Mouse (Mus musculus) G1E (cell line): Measurements from ENCODE around the gene Zfp981. TPM values are rescaled to one million over a fixed set of nuclear protein-coding genes. Genes with fewer than 3 reads are reported as not detected.
"Not testable (repeated sequence)": the region's sequence is repeated elsewhere in the genome, so short reads cannot be mapped to it uniquely, and the experiment has no call there.

ENCODE experiments used
- ATAC-seq: 2 replicates; pipeline ENCODE4 v1.8.0; 2016; ENCODE audit warnings: mild to moderate bottlenecking; ENCODE audit not compliant: insufficient number of reproducible peaks, poor library complexity, low FRiP score, severe bottlenecking; ENCODE audit errors: extremely low read depth
- DNase-seq: peaks from one replicate; pipeline ENCODE4 v3.0.0; 2012; ENCODE audit warnings: low spot score
- H3K27me3 ChIP-seq: 2 replicates; pipeline ENCODE4 v1.6.1; 2012; ENCODE audit warnings: mild to moderate bottlenecking, low read length, inconsistent platforms; ENCODE audit not compliant: insufficient read depth
- H3K36me3 ChIP-seq: replicated peaks from 2 replicates; pipeline ENCODE3; 2012; ENCODE audit warnings: mild to moderate bottlenecking, inconsistent platforms
- H3K4me1 ChIP-seq: 2 replicates; pipeline ENCODE4 v1.6.1; 2012; ENCODE audit warnings: low read depth, low read length, inconsistent platforms, mixed read lengths; ENCODE audit not compliant: insufficient read depth
- H3K4me3 ChIP-seq: 2 replicates; pipeline ENCODE4 v1.5.1; 2012; ENCODE audit warnings: low read depth, mild to moderate bottlenecking, inconsistent platforms, low read length, moderate library complexity, mixed read lengths
- H3K9me3 ChIP-seq: replicated peaks from 2 replicates; pipeline ENCODE4 v1.6.1; 2012; ENCODE audit warnings: inconsistent platforms
- CTCF ChIP-seq: IDR thresholded peaks from 2 replicates; pipeline ENCODE4 v1.5.1; 2012; ENCODE audit warnings: low read depth, low read length, inconsistent platforms, mixed read lengths
- GATA1 ChIP-seq: IDR thresholded peaks from 2 replicates; pipeline ENCODE4 v1.6.1; 2012; ENCODE audit warnings: borderline replicate concordance, low read length, inconsistent platforms, mixed read lengths
- GATA2 ChIP-seq: IDR thresholded peaks from 2 replicates; pipeline ENCODE4 v1.6.1; 2012; ENCODE audit warnings: low read depth, low read length, inconsistent platforms, borderline replicate concordance
- POLR2AphosphoS5 ChIP-seq: IDR thresholded peaks from 2 replicates; pipeline ENCODE4 v1.6.1; 2012; ENCODE audit warnings: low read depth, low read length, inconsistent platforms; ENCODE audit not compliant: insufficient replicate concordance
- TAL1 ChIP-seq: conservative IDR thresholded peaks from 2 replicates; pipeline ENCODE4 v1.6.1; 2012; ENCODE audit warnings: low read depth, low read length, inconsistent platforms, mixed read lengths
- polyA plus RNA-seq: library from polyadenylated mRNA; stranded (reverse); fragments of >175 nt; gene quantifications from 2 replicates; pipeline ENCODE4 v1.2.3, GENCODE M21; 2012
- total RNA-seq, 2 experiments: library from RNA; stranded (forward) in 1 of 2; stranded (reverse) in 1 of 2; fragments of 200-1000 nt in 1 of 2; fragments of >200 nt in 1 of 2; fragmentation: Nextera tagmentation in 1 of 2; gene quantifications; 2 replicates each; pipeline ENCODE4 v1.2.3; 2014 to 2017

Zfp981 gene
- total and polyA plus RNA-seq, 3 experiments, result 0.33 TPM; not detected in 2

- Histone ChIP-seq H3K4me1 (no peaks in the 10 kb centered on the region), H3K4me3 (no peak overlapping the region), H3K9me3 (peaks cover 28% of the 10 kb centered on the region), H3K27me3 (no peaks in the 10 kb centered on the region), H3K36me3 (no peaks in the 10 kb centered on the region)
- TF ChIP-seq GATA2 (no peak), CTCF (no peak), GATA1 (no peak), TAL1 (no peak), POLR2AphosphoS5 (no peak)
- DNase-seq, result no peak
- no peak for ATAC-seq
Observed at GRCm38 (mm10) chr4:146535883-146536282, 34.1 kb downstream of the Zfp981 start.

DNA sequence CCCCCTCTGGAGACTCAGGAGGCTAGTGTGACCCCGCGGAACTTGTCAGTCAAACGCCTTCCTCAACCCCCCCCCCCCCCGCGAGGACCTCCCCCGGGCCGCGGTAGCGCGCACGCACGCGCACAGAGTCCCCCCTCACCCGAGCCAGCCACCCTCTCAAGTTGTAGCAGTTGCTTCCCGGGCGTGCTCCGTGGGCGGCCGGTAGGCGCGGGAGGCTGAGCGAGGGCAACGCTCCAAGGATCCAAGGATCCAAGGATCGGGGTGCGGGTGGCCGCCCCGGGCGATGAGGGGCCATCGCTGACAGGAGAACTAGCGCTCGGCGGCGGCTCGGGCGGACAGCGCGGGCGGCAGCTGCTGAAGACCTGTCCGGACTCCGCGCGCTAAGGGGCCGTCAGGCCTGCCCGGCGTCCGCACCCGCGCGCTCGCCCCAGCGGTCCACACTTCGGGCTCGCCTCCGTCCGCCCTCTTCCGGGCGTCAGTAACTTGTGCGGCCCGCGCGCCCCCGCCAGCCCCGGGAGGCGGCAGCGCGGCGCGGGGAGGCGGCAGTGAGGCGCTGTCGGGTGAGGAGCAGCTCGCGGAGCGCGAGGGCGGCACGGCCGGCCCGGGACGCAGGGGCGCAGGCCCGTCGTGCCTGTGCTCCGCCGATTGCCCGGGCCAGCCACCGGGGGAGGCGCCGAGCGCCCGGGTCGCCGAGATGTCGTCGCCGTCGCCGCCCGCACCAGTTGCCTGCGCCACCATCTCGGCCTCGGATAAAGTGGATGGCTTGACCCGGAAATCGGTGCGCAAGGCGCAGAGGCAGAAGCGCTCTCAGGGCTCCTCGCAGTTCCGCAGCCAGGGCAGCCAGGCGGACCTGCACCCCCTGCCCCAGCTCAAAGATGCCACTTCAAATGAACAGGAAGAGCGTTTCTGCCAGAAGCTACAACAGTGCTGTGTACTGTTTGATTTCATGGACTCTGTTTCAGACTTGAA, 78.4 kb downstream of the Zfp981 start:
- H3K4me1 ChIP-seq, H3K4me3 ChIP-seq, H3K27me3 ChIP-seq, H3K36me3 ChIP-seq, H3K9me3 ChIP-seq, ATAC-seq, DNase-seq: not testable (repeated sequence)

Other genes with a start within 250 kb of the Zfp981 start
- 11.9 and 16.5 TPM in 2 replicates for gene Zfp992, start 53.0 kb upstream of the Zfp981 start, total RNA-seq (2014; fragmentation: Nextera tagmentation)
- gene Zfp992, start 53.0 kb upstream of the Zfp981 start, total RNA-seq (2017), result 5.3 and 6.1 TPM in 2 replicates
- gene Zfp992, start 53.0 kb upstream of the Zfp981 start, polyA plus RNA-seq, result 0.33 and 0.53 TPM in 2 replicates
- 11.1 and 28.9 TPM in 2 replicates for gene Zfp993, start 108.9 kb downstream of the Zfp981 start, total RNA-seq (2014; fragmentation: Nextera tagmentation)
- 10.1 and 11.0 TPM in 2 replicates for gene Zfp993, start 108.9 kb downstream of the Zfp981 start, total RNA-seq (2017)
- not detected in 2 replicates for gene Zfp993, start 108.9 kb downstream of the Zfp981 start, polyA plus RNA-seq